Mouse (Mus musculus) midbrain, embryonic 15.5 days (tissue): ENCODE results near the gene Mex3d. TPM values are rescaled to one million over a fixed set of nuclear protein-coding genes. Genes with fewer than 3 reads are reported as not detected.

ENCODE experiments used
- ATAC-seq: fragments of 200-750 bp; cut with Nextera tagmentation; replicated peaks from 2 replicates; pipeline ENCODE4 v1.8.0; 2017; ENCODE audit warnings: moderate TSS enrichment
- H3K27ac ChIP-seq: fragments of 300-500 bp; sonication (generic); 2 replicates; pipeline ENCODE4 v1.5.1; 2015; ENCODE audit warnings: mild to moderate bottlenecking, inconsistent platforms
- H3K27me3 ChIP-seq: fragments of 300-500 bp; sonication (generic); replicated peaks from 2 replicates; pipeline ENCODE4 v1.6.1; 2015; ENCODE audit warnings: inconsistent platforms
- H3K36me3 ChIP-seq: fragments of 300-500 bp; sonication (generic); replicated peaks from 2 replicates; pipeline ENCODE4 v1.6.1; 2015; ENCODE audit warnings: inconsistent platforms
- H3K4me1 ChIP-seq: fragments of 300-500 bp; sonication (generic); 2 replicates; pipeline ENCODE4 v1.6.1; 2015; ENCODE audit warnings: inconsistent platforms
- H3K4me2 ChIP-seq: fragments of 300-500 bp; sonication (generic); 2 replicates; pipeline ENCODE4 v1.6.1; 2015; ENCODE audit warnings: inconsistent platforms, mild to moderate bottlenecking, moderate library complexity
- H3K4me3 ChIP-seq: fragments of 300-500 bp; sonication (generic); 2 replicates; pipeline ENCODE4 v1.5.1; 2015; ENCODE audit warnings: mild to moderate bottlenecking, inconsistent platforms
- H3K9ac ChIP-seq: fragments of 300-500 bp; sonication (generic); 2 replicates; pipeline ENCODE4 v1.6.1; 2015; ENCODE audit warnings: mild to moderate bottlenecking, inconsistent platforms
- H3K9me3 ChIP-seq: fragments of 300-500 bp; sonication (generic); 2 replicates; pipeline ENCODE4 v1.6.1; 2016; ENCODE audit warnings: inconsistent platforms
- WGBS: fragments of 180-500 bp; shearing (Covaris S2); methylation state at CpG from one replicate; pipeline ENCODE4 v1.1.7; 2015; ENCODE audit warnings: mixed read lengths; 5-methylcytosine and 5-hydroxymethylcytosine counted together
- polyA plus RNA-seq: library from polyadenylated mRNA; unstranded; fragments of >200 nt; fragmentation: Nextera tagmentation; extraction: Ambion mirVana; gene quantifications from 2 replicates; pipeline ENCODE4 v1.2.1, GENCODE M21; 2015

The Mex3d gene
- polyA plus RNA-seq, 1 experiment from 2014 or later: 18.3 TPM

GRCm38 (mm10) chr10:80395025-80395627 lies 7.7 kb upstream of the Mex3d start:
- Histone ChIP-seq H3K4me2 (no peak overlapping the region), H3K4me3 (no peak overlapping the region), H3K4me1 (peaks cover 18% of the 10 kb centered on the region), H3K27ac (no peak overlapping the region), H3K9ac (no peak overlapping the region), H3K36me3 (peaks cover 40% of the 10 kb centered on the region), H3K27me3 (no peaks in the 10 kb centered on the region), H3K9me3 (no peaks in the 10 kb centered on the region)
- 96% methylated on average over 35 of the region's 35 CpGs for WGBS
- no peak for ATAC-seq

DNA sequence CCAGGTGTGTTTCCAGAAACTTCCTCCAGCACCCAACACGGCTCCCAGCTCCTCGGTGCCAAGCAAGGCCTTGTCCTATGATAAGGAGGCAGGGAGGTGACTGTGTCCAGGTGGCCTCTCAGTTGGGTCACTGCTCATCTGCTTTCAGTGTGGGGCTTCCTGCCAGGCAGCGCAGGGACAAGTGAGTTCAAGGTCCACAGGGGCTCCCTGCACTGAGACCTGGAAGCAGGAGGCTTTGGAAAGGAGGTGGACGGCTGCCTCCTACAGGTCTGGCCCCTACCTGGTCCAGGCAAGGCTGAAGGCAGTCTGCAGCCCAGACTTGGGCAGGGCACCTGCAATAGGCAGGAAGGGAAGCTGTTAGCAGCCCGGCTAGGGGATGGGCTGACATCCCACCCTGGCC lies 5.2 kb upstream of the Mex3d start:
- 94% methylated on average over 5 of the region's 5 CpGs for WGBS
- peaks cover 40% of the 10 kb centered on the region for H3K36me3 ChIP-seq
- ATAC-seq: no peak

DNA sequence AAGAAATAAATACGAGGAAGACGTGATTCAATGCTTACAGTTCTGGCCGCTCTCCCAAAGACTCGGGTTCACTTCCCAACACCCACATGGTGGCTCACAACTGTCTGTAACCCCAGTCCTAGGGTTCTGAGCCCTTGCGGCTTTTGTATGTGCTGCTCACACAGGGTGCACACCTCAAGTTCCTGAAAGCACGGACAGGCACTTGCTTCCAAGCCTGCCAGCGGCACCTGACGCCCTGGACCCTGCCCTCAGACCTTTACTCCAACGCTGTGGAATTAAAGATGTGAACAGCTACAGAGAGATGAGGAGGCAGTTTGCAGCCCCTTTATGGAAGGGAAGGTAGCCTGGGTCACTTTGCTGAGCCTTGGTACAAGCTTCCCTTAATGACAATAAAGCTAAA lies 3.2 kb upstream of the Mex3d start:
- H3K27me3 ChIP-seq: no peaks in the 10 kb centered on the region
- 86% methylated on average over 9 of the region's 9 CpGs for WGBS
- no peak overlapping the region for H3K4me2 ChIP-seq
- no peaks in the 10 kb centered on the region for H3K9me3 ChIP-seq
- H3K9ac ChIP-seq: no peak overlapping the region
- no peak overlapping the region for H3K27ac ChIP-seq
- ATAC-seq: no peak
- H3K4me1 ChIP-seq: peaks cover 8% of the 10 kb centered on the region
- no peak overlapping the region for H3K4me3 ChIP-seq
- peaks cover 39% of the 10 kb centered on the region for H3K36me3 ChIP-seq

More for the DNA sequence above, 5.2 kb upstream of the Mex3d start:
- no peaks in the 10 kb centered on the region for H3K27me3 ChIP-seq
- no peak overlapping the region for H3K4me2 ChIP-seq
- H3K9me3 ChIP-seq: no peaks in the 10 kb centered on the region
- H3K9ac ChIP-seq: no peak overlapping the region
- no peak overlapping the region for H3K4me3 ChIP-seq
- H3K27ac ChIP-seq: no peak overlapping the region
- H3K4me1 ChIP-seq: peaks cover 20% of the 10 kb centered on the region

- Histone ChIP-seq H3K36me3 (peaks cover 28% of the 10 kb centered on the region), H3K9ac (no peak overlapping the region), H3K9me3 (no peaks in the 10 kb centered on the region), H3K27me3 (no peaks in the 10 kb centered on the region), H3K4me1 (peaks cover 17% of the 10 kb centered on the region), H3K27ac (no peak overlapping the region), H3K4me3 (no peak overlapping the region), H3K4me2 (no peak overlapping the region)
- no peak for ATAC-seq
- 88% methylated on average over 4 of the region's 4 CpGs for WGBS
Measured at GRCm38 (mm10) chr10:80389185-80389708, 1.8 kb upstream of the Mex3d start.

DNA sequence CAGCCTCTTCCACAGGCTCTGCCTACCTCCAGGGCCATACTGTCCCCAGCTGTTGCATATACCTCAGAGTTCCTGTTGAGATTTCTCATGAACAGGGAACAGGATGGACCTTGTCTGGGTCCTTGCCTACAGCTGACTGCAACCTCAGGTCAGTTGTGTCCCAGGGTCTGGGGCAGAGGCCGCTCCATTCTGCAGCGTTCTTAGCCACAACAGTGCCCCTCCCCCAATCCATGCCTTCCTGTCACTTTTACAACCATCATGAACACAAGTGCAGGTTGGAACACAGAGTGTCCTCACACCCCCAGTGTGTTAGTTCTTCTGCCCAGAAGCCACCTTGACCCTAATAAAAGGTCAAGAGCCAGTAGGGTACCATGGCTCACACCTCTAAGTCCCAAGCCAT lies 1.3 kb upstream of the Mex3d start:
- H3K4me1 ChIP-seq: peaks cover 22% of the 10 kb centered on the region
- no peak overlapping the region for H3K27ac ChIP-seq
- ATAC-seq: no peak
- peak overlapping the region; percentile 95; the same call in 1 of the 2 replicates for H3K4me3 ChIP-seq
- no peaks in the 10 kb centered on the region for H3K9me3 ChIP-seq
- H3K9ac ChIP-seq: 0 out of 2 replicates have a peak overlapping the region, but pooled peaks have one; percentile 76
- H3K36me3 ChIP-seq: peaks cover 23% of the 10 kb centered on the region
- no peaks in the 10 kb centered on the region for H3K27me3 ChIP-seq
- peak overlapping the region; percentile 97; the same call in 1 of the 2 replicates for H3K4me2 ChIP-seq
- 42% methylated on average over 2 of the region's 2 CpGs for WGBS

DNA sequence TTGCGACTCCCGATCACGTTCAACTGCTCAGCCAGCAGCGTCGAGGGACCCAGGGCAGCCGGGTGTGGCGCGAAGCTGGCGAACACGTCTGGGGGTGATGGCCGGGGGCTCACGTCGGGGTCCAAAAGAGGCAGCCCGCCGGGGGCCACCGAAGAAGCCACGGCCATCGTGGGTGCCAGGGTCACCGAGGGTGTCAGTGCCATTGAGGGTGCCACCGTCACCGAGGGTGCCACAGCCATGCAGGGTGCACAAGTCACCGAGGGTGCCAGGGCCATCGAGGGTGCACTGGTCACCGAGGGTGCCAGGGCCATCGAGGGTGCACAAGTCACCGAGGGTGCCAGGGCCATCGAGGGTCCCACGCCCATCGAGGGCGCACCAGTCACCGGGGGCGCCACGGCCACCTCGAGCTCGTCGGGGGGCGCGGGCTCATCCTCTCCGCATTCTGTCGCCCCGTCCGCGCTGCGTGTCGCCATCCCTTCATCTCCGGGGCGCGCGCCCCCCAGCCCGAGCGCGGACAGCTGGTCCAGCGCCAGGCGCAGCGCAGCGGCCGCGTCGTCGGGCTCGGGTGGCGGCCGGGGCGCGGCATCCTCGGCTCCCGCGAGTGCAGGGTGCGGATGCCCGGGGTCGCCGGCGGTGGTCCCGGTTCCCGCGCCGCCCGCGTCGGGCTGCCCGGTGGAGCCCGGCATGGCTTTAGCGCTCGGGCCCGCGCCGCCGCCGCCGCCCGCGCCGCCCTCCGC lies 556 bp downstream of the Mex3d start:
- peaks cover 17% of the 10 kb centered on the region for H3K36me3 ChIP-seq
- no peak for ATAC-seq

GRCm38 (mm10) chr10:80385811-80386734 lies 1.4 kb downstream of the Mex3d start:
- Histone ChIP-seq H3K9ac (peak overlapping the region; percentile 99), H3K4me2 (peak overlapping the region; percentile 69), H3K36me3 (peaks cover 20% of the 10 kb centered on the region), H3K4me1 (peaks cover 37% of the 10 kb centered on the region), H3K9me3 (no peaks in the 10 kb centered on the region), H3K27ac (peak overlapping the region; percentile 96), H3K4me3 (peak overlapping the region; percentile 95), H3K27me3 (no peaks in the 10 kb centered on the region)
- ATAC-seq: peak; percentile 79
- under 1% methylated on average over 34 of the region's 34 CpGs for WGBS

More for the DNA sequence above, 556 bp downstream of the Mex3d start:
- WGBS: 0% methylated on average over 46 of the region's 94 CpGs
- no peaks in the 10 kb centered on the region for H3K27me3 ChIP-seq
- H3K4me2 ChIP-seq: peak overlapping the region; percentile 69
- peak overlapping the region; percentile 95 for H3K4me3 ChIP-seq
- H3K9me3 ChIP-seq: no peaks in the 10 kb centered on the region
- H3K27ac ChIP-seq: peak overlapping the region; percentile 96
- H3K4me1 ChIP-seq: peaks cover 37% of the 10 kb centered on the region
- peak overlapping the region; percentile 99 for H3K9ac ChIP-seq

GRCm38 (mm10) chr10:80385310-80385709 lies 2.1 kb downstream of the Mex3d start:
- H3K27me3 ChIP-seq: no peaks in the 10 kb centered on the region
- H3K36me3 ChIP-seq: peaks cover 26% of the 10 kb centered on the region
- peak overlapping the region; percentile 96 for H3K27ac ChIP-seq
- ATAC-seq: peak; percentile 0; the same call in 1 of the 2 replicates
- peak overlapping the region; percentile 95 for H3K4me3 ChIP-seq
- peak overlapping the region; percentile 99 for H3K9ac ChIP-seq
- H3K9me3 ChIP-seq: no peaks in the 10 kb centered on the region
- 4% methylated on average over 7 of the region's 7 CpGs for WGBS
- peaks cover 37% of the 10 kb centered on the region for H3K4me1 ChIP-seq
- H3K4me2 ChIP-seq: peak overlapping the region; percentile 69

GRCm38 (mm10) chr10:80384709-80385108 lies 2.8 kb downstream of the Mex3d start:
- Histone ChIP-seq H3K9me3 (no peaks in the 10 kb centered on the region), H3K27ac (peak overlapping the region; percentile 96), H3K9ac (peak overlapping the region; percentile 99), H3K4me1 (peaks cover 37% of the 10 kb centered on the region), H3K27me3 (no peaks in the 10 kb centered on the region), H3K4me2 (peak overlapping the region; percentile 69), H3K4me3 (peak overlapping the region; percentile 95), H3K36me3 (peaks cover 31% of the 10 kb centered on the region)
- 49% methylated on average over 7 of the region's 7 CpGs for WGBS
- no peak for ATAC-seq

GRCm38 (mm10) chr10:80384115-80384639 lies 3.3 kb downstream of the Mex3d start:
- no peak for ATAC-seq
- Histone ChIP-seq H3K27ac (peak overlapping the region; percentile 96; the same call in 1 of the 2 replicates), H3K9me3 (no peaks in the 10 kb centered on the region), H3K36me3 (peaks cover 35% of the 10 kb centered on the region), H3K4me2 (peak overlapping the region; percentile 69), H3K9ac (peak overlapping the region; percentile 99), H3K4me1 (peaks cover 37% of the 10 kb centered on the region), H3K27me3 (no peaks in the 10 kb centered on the region), H3K4me3 (peak overlapping the region; percentile 95)
- WGBS: 84% methylated on average over 4 of the region's 4 CpGs

- Histone ChIP-seq H3K27ac (peak overlapping the region; percentile 17; the same call in 1 of the 2 replicates), H3K4me1 (peaks cover 36% of the 10 kb centered on the region), H3K9ac (peak overlapping the region; percentile 22; the same call in 1 of the 2 replicates), H3K4me2 (peak overlapping the region; percentile 69), H3K27me3 (no peaks in the 10 kb centered on the region), H3K9me3 (no peaks in the 10 kb centered on the region), H3K4me3 (peak overlapping the region; percentile 95), H3K36me3 (peaks cover 35% of the 10 kb centered on the region)
- 45% methylated on average over 4 of the region's 4 CpGs for WGBS
- no peak for ATAC-seq
Measured at GRCm38 (mm10) chr10:80383431-80383830, 4.0 kb downstream of the Mex3d start.
